Mouse (Mus musculus): ENCODE measurements around the gene Olfr618. TPM values are rescaled to one million over a fixed set of nuclear protein-coding genes. Genes with fewer than 3 reads are reported as not detected.
"Not testable (repeated sequence)": the region's sequence is repeated elsewhere in the genome, so short reads cannot be mapped to it uniquely, and the experiment has no call there.

Gene Olfr618
- not detected for total RNA-seq (2021)
- long read RNA-seq, experiment 1: 0 reads
- long read RNA-seq, experiment 2: 0 reads

GRCm38 (mm10) chr7:103589803-103590202 is at the start of gene Olfr618:
Gene Olfr618 (plus strand): TSS chr7:103590103.
- DNase-seq: no peak

- DNase-seq: not testable (repeated sequence)
These were observed 47.3 kb upstream of the Olfr618 start, which contains the start of gene Olfr612 for GRCm38 (mm10) chr7:103542617-103543016. Gene Olfr612 (minus strand): TSS chr7:103542717.

- no peak for DNase-seq
These were observed 42.1 kb upstream of the Olfr618 start, which contains the start of gene Olfr613 for GRCm38 (mm10) chr7:103547774-103548173. Gene Olfr613 (plus strand): TSS chr7:103548074.

- no peak for DNase-seq
These were observed 34.1 kb upstream of the Olfr618 start, which contains the start of gene Olfr615 for GRCm38 (mm10) chr7:103555779-103556178. Gene Olfr615 (plus strand): TSS chr7:103556079.

GRCm38 (mm10) chr7:103569043-103569442 is 20.9 kb upstream of the Olfr618 start, which contains the start of gene Olfr616:
Gene Olfr616 (minus strand): TSS chr7:103569143.
- DNase-seq: no peak

GRCm38 (mm10) chr7:103572761-103573160 is 17.1 kb upstream of the Olfr618 start, which contains the start of gene Olfr617:
Gene Olfr617 (plus strand): TSS chr7:103573061.
- DNase-seq: no peak

- no peak for DNase-seq
These were observed 10.4 kb downstream of the Olfr618 start, which contains the start of gene Olfr619 for GRCm38 (mm10) chr7:103600275-103600674. Gene Olfr619 (plus strand): TSS chr7:103600575.

- no peak for DNase-seq
These were observed 17.5 kb downstream of the Olfr618 start for GRCm38 (mm10) chr7:103607425-103607824.

GRCm38 (mm10) chr7:103612434-103612833 is 22.5 kb downstream of the Olfr618 start, which contains the start of gene Olfr620:
Gene Olfr620 (minus strand): TSS chr7:103612534.
- no peak for DNase-seq

GRCm38 (mm10) chr7:103636795-103637194 is 46.9 kb downstream of the Olfr618 start:
- DNase-seq: no peak

GRCm38 (mm10) chr7:103642602-103643001 is 52.7 kb downstream of the Olfr618 start, which contains the start of gene Olfr622:
Gene Olfr622 (minus strand): TSS chr7:103642702.
- DNase-seq: no peak

- DNase-seq: no peak
These were observed 54.2 kb downstream of the Olfr618 start for GRCm38 (mm10) chr7:103644070-103644469.

Small RNA genes lying within 50 kb of the gene (microRNA-seq; reads per million reads assigned to microRNA genes)
- not detected for gene Gm26506

Other genes starting within 250 kb of the Olfr618 start
- not detected for gene Olfr600, start 240.4 kb upstream of the Olfr618 start, total RNA-seq (2021)
- gene Olfr601, start 227.4 kb upstream of the Olfr618 start, total RNA-seq (2021): not detected
- not detected for gene Olfr603, start 203.9 kb upstream of the Olfr618 start, total RNA-seq (2021)
- gene Usp17lc, start 175.0 kb upstream of the Olfr618 start, total RNA-seq (2021): not detected
- not detected for gene Olfr605, start 144.7 kb upstream of the Olfr618 start, total RNA-seq (2021)
- not detected for gene Olfr606, start 141.1 kb upstream of the Olfr618 start, total RNA-seq (2021)
- gene Olfr607, start 126.0 kb upstream of the Olfr618 start, total RNA-seq (2021): not detected
- gene Olfr608, start 120.2 kb upstream of the Olfr618 start, total RNA-seq (2021): not detected
- not detected for gene Olfr609, start 92.0 kb upstream of the Olfr618 start, total RNA-seq (2021)
- gene Olfr610, start 78.0 kb upstream of the Olfr618 start, total RNA-seq (2021): not detected
- gene Olfr611, start 69.3 kb upstream of the Olfr618 start, total RNA-seq (2021): not detected
- not detected for gene Olfr612, start 47.4 kb upstream of the Olfr618 start, total RNA-seq (2021)
- not detected for gene Olfr613, start 42.0 kb upstream of the Olfr618 start, total RNA-seq (2021)
- gene Olfr615, start 34.0 kb upstream of the Olfr618 start, total RNA-seq (2021): not detected
- gene Olfr616, start 21.0 kb upstream of the Olfr618 start, total RNA-seq (2021): not detected
- gene Olfr617, start 17.0 kb upstream of the Olfr618 start, total RNA-seq (2021): not detected
- not detected for gene Olfr619, start 10.5 kb downstream of the Olfr618 start, total RNA-seq (2021)
- gene Olfr620, start 22.4 kb downstream of the Olfr618 start, total RNA-seq (2021): not detected
- gene Olfr622, start 52.6 kb downstream of the Olfr618 start, total RNA-seq (2021): not detected
- not detected for gene Olfr623, start 73.6 kb downstream of the Olfr618 start, total RNA-seq (2021)
- gene Olfr624, start 81.1 kb downstream of the Olfr618 start, total RNA-seq (2021): under 1 TPM; 0.06 to 0.09 TPM
- not detected for gene Olfr625-ps1, start 92.6 kb downstream of the Olfr618 start, total RNA-seq (2021)
- gene Olfr243, start 124.6 kb downstream of the Olfr618 start, total RNA-seq (2021): not detected
- not detected for gene Olfr628, start 140.3 kb downstream of the Olfr618 start, total RNA-seq (2021)
- gene Olfr629, start 154.8 kb downstream of the Olfr618 start, total RNA-seq (2021): not detected
- gene Olfr630, start 167.2 kb downstream of the Olfr618 start, total RNA-seq (2021): not detected
- not detected for gene Olfr69, start 181.5 kb downstream of the Olfr618 start, total RNA-seq (2021)
- gene Olfr68, start 189.6 kb downstream of the Olfr618 start, total RNA-seq (2021): not detected
- not detected for gene Olfr67, start 201.7 kb downstream of the Olfr618 start, total RNA-seq (2021)
- gene Hbb-bt, start 223.9 kb downstream of the Olfr618 start, total RNA-seq (2021): 100 to 1,000 TPM; 489 to 710 TPM
- gene Hbb-bs, start 238.0 kb downstream of the Olfr618 start, total RNA-seq (2021): 1,000 to 10,000 TPM; 3,542 to 4,429 TPM

Measured in adrenal gland, postnatal 10 days (tissue).